Mouse (Mus musculus) limb, embryonic 11.5 days (tissue): ENCODE measurements at regions not wholly inside any gene's neighbourhood (a gene's known extent, or its start where the extent isn't known, plus 50 kb on each side); places are given as distances from the start of the nearest gene placed in this dataset.
A peak's percentile ranks its signal among the peaks of the same experiment; 100 is the strongest.

ENCODE experiments used
- ATAC-seq: fragments of 200-750 bp; cut with Nextera tagmentation; 2 replicates; pipeline ENCODE4 v1.8.0; 2017; ENCODE audit warnings: low read depth; ENCODE audit not compliant: insufficient number of reproducible peaks, low FRiP score, low TSS enrichment
- DNase-seq: peaks from one replicate; pipeline ENCODE4 v3.0.0-alpha.2; 2015; ENCODE audit warnings: low spot score
- H3K27ac ChIP-seq: fragments of 300-500 bp; sonication (generic); replicated peaks from 2 replicates; pipeline ENCODE4 v1.5.1; 2014; ENCODE audit warnings: low read depth, mild to moderate bottlenecking, low read length
- H3K27me3 ChIP-seq: fragments of 300-500 bp; sonication (generic); 2 replicates; pipeline ENCODE4 v1.6.1; 2014; ENCODE audit warnings: mild to moderate bottlenecking, low read length, mixed read lengths; ENCODE audit not compliant: control insufficient read depth, insufficient read depth
- H3K36me3 ChIP-seq: fragments of 300-500 bp; sonication (generic); 2 replicates; pipeline ENCODE4 v1.6.1; 2014; ENCODE audit warnings: mild to moderate bottlenecking, low read length, moderate library complexity, mixed read lengths; ENCODE audit not compliant: control insufficient read depth, insufficient read depth
- H3K4me1 ChIP-seq: fragments of 300-500 bp; sonication (generic); 2 replicates; pipeline ENCODE4 v1.6.1; 2014; ENCODE audit warnings: low read length, mixed read lengths; ENCODE audit not compliant: control insufficient read depth, insufficient read depth
- H3K4me2 ChIP-seq: fragments of 300-500 bp; sonication (generic); 2 replicates; pipeline ENCODE4 v1.6.1; 2014; ENCODE audit warnings: low read depth, mild to moderate bottlenecking, moderate library complexity; ENCODE audit not compliant: severe bottlenecking
- H3K4me3 ChIP-seq: fragments of 300-500 bp; sonication (generic); 2 replicates; pipeline ENCODE4 v1.5.1; 2014; ENCODE audit warnings: low read depth, low read length
- H3K9ac ChIP-seq: fragments of 300-500 bp; sonication (generic); 2 replicates; pipeline ENCODE4 v1.6.1; 2014; ENCODE audit warnings: mild to moderate bottlenecking, low read length
- H3K9me3 ChIP-seq: fragments of 300-500 bp; sonication (generic); 2 replicates; pipeline ENCODE4 v1.6.1; 2016; ENCODE audit warnings: low read length; ENCODE audit not compliant: control insufficient read depth
- WGBS: fragments of 180-500 bp; shearing (Covaris S2); extraction: QIAGEN DNeasy Blood & Tissue Kit; methylation state at CpG from one replicate; pipeline ENCODE4 v1.1.7; 2014; 5-methylcytosine and 5-hydroxymethylcytosine counted together

DNA sequence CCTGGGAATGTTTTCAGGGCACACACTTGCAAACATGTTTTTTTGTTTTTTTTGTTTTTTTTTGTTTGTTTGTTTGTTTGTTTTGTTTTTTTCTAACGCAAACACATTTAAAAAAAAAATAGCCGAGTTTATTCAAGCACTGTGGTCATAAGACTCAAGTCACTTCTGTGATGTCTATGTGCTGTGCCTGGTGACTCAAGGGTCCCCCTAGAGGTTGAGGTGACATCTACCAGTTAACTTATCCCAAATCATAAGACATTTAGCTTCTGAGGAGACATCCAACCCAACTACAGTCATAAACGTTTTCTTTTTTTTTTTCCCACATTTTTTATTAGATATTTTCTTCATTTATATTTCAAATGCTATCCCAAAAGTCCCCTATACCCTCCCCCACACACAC lies 281.2 kb upstream of the Rgma start:
- Histone ChIP-seq H3K27me3 (no peaks in the 10 kb centered on the region), H3K36me3 (no peaks in the 10 kb centered on the region), H3K4me2 (no peak overlapping the region), H3K27ac (no peak overlapping the region), H3K9me3 (no peaks in the 10 kb centered on the region), H3K4me1 (no peaks in the 10 kb centered on the region), H3K4me3 (no peak overlapping the region), H3K9ac (no peak overlapping the region)
- DNase-seq: no peak
- no peak for ATAC-seq
- 50% methylated on average over 3 of the region's 3 CpGs for WGBS

DNA sequence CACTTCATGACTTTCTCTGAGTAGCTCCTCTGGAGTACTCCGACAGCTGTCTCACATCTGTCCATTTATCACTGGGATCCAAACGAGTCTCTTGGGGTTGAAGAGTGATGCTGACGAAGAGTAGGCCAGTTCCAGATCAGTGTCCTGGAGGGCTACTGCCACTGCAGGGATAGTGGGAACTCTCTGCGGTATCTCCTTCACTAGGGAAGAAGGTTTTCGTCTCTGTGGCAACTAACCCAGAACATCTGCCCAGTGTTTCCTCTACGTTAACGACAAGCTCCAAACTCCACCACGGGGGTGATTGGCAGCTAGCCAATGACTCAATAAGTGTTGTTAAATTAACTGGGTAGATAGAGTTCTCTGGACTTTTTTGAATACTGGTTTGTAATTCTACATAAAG lies 256.4 kb upstream of the Rgma start:
- Histone ChIP-seq H3K4me3 (no peak overlapping the region), H3K9me3 (no peaks in the 10 kb centered on the region), H3K27me3 (no peaks in the 10 kb centered on the region), H3K4me2 (no peak overlapping the region), H3K4me1 (0 out of 2 replicates have a peak, but pooled peaks cover 2% of the 10 kb centered on the region), H3K9ac (no peak overlapping the region), H3K36me3 (no peaks in the 10 kb centered on the region), H3K27ac (no peak overlapping the region)
- 38% methylated on average over 8 of the region's 8 CpGs for WGBS
- DNase-seq (no peak), ATAC-seq (no peak)

DNA sequence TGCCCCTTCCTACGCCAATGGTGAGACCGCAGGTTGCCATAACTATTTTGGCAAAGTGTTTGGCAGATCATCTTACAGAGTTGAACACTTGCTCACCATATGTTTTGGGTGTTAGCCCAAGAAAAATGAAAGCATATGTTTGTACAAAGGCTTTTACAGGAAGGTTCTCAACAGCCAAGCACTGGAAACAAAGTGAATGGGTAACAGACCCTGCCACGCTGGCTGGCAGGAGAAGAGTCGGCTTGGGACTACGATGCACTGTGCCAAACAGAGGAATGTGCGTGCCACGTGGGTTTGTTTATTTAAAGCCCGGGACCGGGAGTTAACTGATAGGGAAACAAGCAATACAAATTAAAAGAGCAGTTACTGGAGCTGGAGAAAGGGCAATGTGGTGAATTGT lies 255.0 kb upstream of the Rgma start:
- Histone ChIP-seq H3K4me2 (no peak overlapping the region), H3K27ac (no peak overlapping the region), H3K4me1 (peaks cover 3% of the 10 kb centered on the region; the same call in 1 of the 2 replicates), H3K9ac (no peak overlapping the region), H3K9me3 (no peaks in the 10 kb centered on the region), H3K4me3 (no peak overlapping the region), H3K36me3 (no peaks in the 10 kb centered on the region), H3K27me3 (no peaks in the 10 kb centered on the region)
- DNase-seq (no peak), ATAC-seq (no peak)
- 54% methylated on average over 9 of the region's 9 CpGs for WGBS

DNA sequence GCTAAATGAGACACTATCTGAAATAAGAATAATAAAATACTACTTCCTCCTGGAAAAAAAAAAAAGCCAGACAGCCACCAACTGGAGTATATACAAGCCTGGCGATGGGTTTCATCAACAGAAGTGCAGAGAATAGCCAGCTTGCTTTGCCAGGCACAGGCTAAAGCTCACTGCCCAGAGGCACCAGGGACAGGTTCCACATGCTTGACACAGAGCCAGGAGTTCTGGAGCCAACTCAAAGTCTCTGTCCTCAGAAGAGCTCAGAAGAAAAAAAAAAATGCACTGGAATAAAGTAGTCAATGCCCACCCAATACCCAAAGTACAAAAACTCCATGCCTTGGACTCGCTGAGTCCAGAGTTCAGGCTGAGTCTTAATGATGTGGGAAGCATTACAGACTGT lies 250.3 kb upstream of the Rgma start:
- Histone ChIP-seq H3K4me1 (peaks cover 16% of the 10 kb centered on the region), H3K9ac (no peak overlapping the region), H3K4me2 (no peak overlapping the region), H3K9me3 (no peaks in the 10 kb centered on the region), H3K27me3 (no peaks in the 10 kb centered on the region), H3K4me3 (no peak overlapping the region), H3K36me3 (no peaks in the 10 kb centered on the region), H3K27ac (no peak overlapping the region)
- WGBS: 84% methylated on average over 2 of the region's 2 CpGs
- no peak for ATAC-seq
- DNase-seq: no peak

DNA sequence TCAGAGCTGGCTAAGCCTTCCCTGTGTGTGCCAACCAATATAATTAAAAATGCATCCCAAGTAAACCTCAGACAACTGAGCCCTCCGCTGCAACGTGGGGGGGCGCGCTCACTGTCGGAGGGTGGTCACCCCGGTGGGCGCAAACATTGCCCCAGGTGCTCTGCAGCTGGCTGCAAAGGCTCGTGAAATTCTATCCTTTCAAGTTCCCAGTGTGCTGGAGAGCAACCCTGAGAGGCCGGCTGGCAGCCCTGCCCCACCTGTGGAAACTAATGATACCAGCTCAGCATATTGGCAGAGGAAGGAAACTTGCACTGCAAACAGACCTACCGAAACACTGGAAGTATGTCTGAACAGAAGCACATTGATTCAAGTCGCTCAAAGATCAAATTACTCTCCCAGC lies 249.4 kb upstream of the Rgma start:
- no peaks in the 10 kb centered on the region for H3K9me3 ChIP-seq
- peaks cover 16% of the 10 kb centered on the region for H3K4me1 ChIP-seq
- DNase-seq (peak; percentile 77), ATAC-seq (0 out of 2 replicates have a peak, but pooled peaks have one; percentile 35)
- H3K4me2 ChIP-seq: no peak overlapping the region
- H3K27ac ChIP-seq: 0 out of 2 replicates have a peak overlapping the region, but pooled peaks have one; percentile 26
- H3K4me3 ChIP-seq: no peak overlapping the region
- no peaks in the 10 kb centered on the region for H3K27me3 ChIP-seq
- WGBS: 2% methylated on average over 11 of the region's 11 CpGs
- H3K9ac ChIP-seq: no peak overlapping the region
- H3K36me3 ChIP-seq: no peaks in the 10 kb centered on the region

DNA sequence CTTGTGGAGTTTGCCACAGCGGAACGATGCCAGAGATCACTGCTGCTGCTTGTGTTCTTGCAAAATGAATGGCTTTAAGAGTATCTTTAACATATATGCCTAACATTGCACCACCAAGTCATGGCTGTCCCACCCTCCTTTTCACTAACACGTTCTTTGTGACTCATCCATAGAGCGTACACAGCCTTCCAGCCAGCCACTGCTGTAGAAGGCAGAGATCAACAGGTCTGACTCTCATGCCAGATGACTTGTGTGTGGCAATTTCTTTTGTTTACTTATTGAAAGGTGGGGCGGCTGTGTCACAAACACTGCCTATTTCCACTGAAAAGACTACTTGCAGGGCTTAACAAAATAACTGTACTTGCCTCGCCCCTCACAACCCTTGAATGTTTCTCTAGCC lies 239.5 kb upstream of the Rgma start:
- Histone ChIP-seq H3K4me3 (no peak overlapping the region), H3K4me1 (peaks cover 5% of the 10 kb centered on the region), H3K27me3 (no peaks in the 10 kb centered on the region), H3K9me3 (no peaks in the 10 kb centered on the region), H3K9ac (no peak overlapping the region), H3K4me2 (no peak overlapping the region), H3K36me3 (no peaks in the 10 kb centered on the region), H3K27ac (no peak overlapping the region)
- no peak for DNase-seq
- WGBS: 86% methylated on average over 6 of the region's 6 CpGs
- ATAC-seq: no peak

DNA sequence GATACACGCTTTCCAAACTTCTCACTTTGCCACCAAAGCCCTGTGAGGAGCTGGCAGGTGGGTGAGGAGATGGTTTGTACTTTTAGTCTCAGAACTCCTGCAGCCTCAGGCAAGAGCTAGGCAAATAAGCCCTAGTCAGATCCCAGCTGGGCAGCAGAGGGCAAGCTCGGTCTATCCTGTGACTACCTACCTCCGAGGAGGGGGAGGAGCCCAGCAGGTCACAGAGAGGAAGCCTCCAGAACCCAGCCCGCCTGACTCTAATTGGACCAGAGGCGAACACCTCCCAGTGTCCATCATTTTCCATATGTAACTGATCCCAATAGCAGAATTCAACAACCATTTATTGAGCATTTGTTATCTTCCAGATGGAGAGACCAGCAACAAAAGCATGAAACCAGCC lies 237.0 kb upstream of the Rgma start:
- Histone ChIP-seq H3K27me3 (no peaks in the 10 kb centered on the region), H3K4me3 (no peak overlapping the region), H3K4me1 (peaks cover 17% of the 10 kb centered on the region), H3K4me2 (no peak overlapping the region), H3K9me3 (no peaks in the 10 kb centered on the region), H3K27ac (no peak overlapping the region), H3K9ac (no peak overlapping the region), H3K36me3 (no peaks in the 10 kb centered on the region)
- 22% methylated on average over 5 of the region's 5 CpGs for WGBS
- ATAC-seq: no peak
- DNase-seq: no peak

DNA sequence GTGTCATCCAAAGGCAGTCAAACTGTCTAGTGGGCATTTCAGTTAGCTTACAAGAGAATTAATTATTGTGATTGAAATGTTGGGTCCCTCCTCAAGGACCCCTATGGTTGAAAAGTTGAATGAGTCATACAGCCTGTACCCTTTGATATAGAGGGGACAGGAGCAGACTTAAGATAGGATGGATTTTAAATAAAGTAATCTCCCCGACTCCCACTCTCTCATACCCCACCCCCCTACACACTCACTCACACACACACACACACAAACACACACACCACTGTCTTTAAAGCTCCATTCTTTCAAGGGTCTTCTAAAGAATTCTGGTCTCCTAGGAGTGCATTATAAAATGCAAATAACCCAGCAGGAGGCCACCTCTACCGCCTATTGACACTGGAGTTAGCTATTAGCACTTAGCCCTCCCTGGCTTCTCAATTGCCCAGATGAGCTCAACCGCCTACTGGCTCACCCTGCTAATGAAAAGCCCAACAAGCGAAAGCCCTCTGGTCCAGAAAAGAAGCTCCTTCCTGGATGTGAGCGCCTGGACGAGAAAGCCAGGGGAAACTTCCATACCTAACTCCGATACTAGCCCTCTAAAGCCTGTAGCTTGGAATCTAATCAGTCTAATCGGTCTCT lies 236.3 kb upstream of the Rgma start:
- no peak overlapping the region for H3K4me2 ChIP-seq
- no peak overlapping the region for H3K27ac ChIP-seq
- peaks cover 17% of the 10 kb centered on the region for H3K4me1 ChIP-seq
- no peak for ATAC-seq
- no peak for DNase-seq
- H3K36me3 ChIP-seq: no peaks in the 10 kb centered on the region
- no peaks in the 10 kb centered on the region for H3K27me3 ChIP-seq
- no peak overlapping the region for H3K9ac ChIP-seq
- no peaks in the 10 kb centered on the region for H3K9me3 ChIP-seq
- 14% methylated on average over 8 of the region's 8 CpGs for WGBS
- no peak overlapping the region for H3K4me3 ChIP-seq

DNA sequence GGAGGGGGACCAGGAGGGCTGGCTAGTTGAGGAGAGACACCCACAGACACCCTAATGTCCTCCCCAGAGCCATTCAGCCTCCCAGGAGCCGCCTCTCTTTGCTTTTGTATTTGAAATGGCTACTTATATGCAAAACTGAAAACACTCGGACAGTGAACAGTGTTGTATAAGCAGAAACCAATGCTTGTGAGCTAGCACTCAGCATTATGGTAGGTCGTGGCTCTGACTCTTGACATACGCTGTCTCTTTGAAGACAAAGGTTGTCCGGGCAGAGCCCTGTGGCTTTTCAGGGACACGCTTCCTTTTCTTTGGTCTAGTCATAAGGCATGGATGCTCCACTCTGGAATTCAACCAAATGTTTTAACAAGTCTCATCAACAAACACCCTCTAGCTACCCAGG lies 235.4 kb upstream of the Rgma start:
- no peaks in the 10 kb centered on the region for H3K27me3 ChIP-seq
- no peak overlapping the region for H3K27ac ChIP-seq
- H3K4me1 ChIP-seq: peaks cover 26% of the 10 kb centered on the region
- ATAC-seq: no peak
- H3K9me3 ChIP-seq: no peaks in the 10 kb centered on the region
- WGBS: 40% methylated on average over 6 of the region's 6 CpGs
- no peak overlapping the region for H3K4me3 ChIP-seq
- H3K36me3 ChIP-seq: no peaks in the 10 kb centered on the region
- no peak overlapping the region for H3K9ac ChIP-seq
- H3K4me2 ChIP-seq: no peak overlapping the region
- no peak for DNase-seq
